Mouse (Mus musculus): ENCODE measurements at regions not wholly inside any gene's neighbourhood (a gene's known extent, or its start where the extent isn't known, plus 50 kb on each side); places are given as distances from the start of the nearest gene placed in this dataset.

- Histone ChIP-seq H3K27me3 (ENCODE audit: control insufficient read depth, insufficient read depth, low read length) (no peaks in the 10 kb centered on the region), H3K4me1 (ENCODE audit: control insufficient read depth, insufficient read depth, insufficient read length, low read length) (no peaks in the 10 kb centered on the region), H3K36me3 (ENCODE audit: control insufficient read depth, insufficient read depth, low read length) (no peaks in the 10 kb centered on the region), H3K4me3 (ENCODE audit: low read depth, low read length) (no peak overlapping the region), H3K27ac (ENCODE audit: insufficient read depth, low read depth, low read length) (no peak overlapping the region)
- TF ChIP-seq POLR2A (IDR thresholded peaks at IDR 0.05; ENCODE audit: low read depth, low read length) (no peak), CTCF (IDR thresholded peaks at IDR 0.05; ENCODE audit: extremely low read depth, insufficient read length, insufficient replicate concordance, low read depth, low read length) (no peak)
- WGBS, result 35% methylated on average over 2 of the region's 2 CpGs
These were observed 490.3 kb upstream of the Camk1g start for GRCm38 (mm10) chr1:193860354-193860753.

GRCm38 (mm10) chr1:193859257-193860125, 489.4 kb upstream of the Camk1g start:
- H3K27ac ChIP-seq (ENCODE audit: insufficient read depth, low read depth, low read length), result no peak overlapping the region
- 55% methylated on average over 10 of the region's 10 CpGs for WGBS
- no peaks in the 10 kb centered on the region for H3K4me1 ChIP-seq (ENCODE audit: control insufficient read depth, insufficient read depth, insufficient read length, low read length)
- TF ChIP-seq CTCF (IDR thresholded peaks at IDR 0.05; ENCODE audit: extremely low read depth, insufficient read length, insufficient replicate concordance, low read depth, low read length), result no peak
- no peak for TF ChIP-seq POLR2A (IDR thresholded peaks at IDR 0.05; ENCODE audit: low read depth, low read length)
- H3K36me3 ChIP-seq (ENCODE audit: control insufficient read depth, insufficient read depth, low read length), result no peaks in the 10 kb centered on the region
- H3K4me3 ChIP-seq (ENCODE audit: low read depth, low read length), result no peak overlapping the region
- no peaks in the 10 kb centered on the region for H3K27me3 ChIP-seq (ENCODE audit: control insufficient read depth, insufficient read depth, low read length)

- H3K4me1 ChIP-seq (ENCODE audit: control insufficient read depth, insufficient read depth, insufficient read length, low read length), result no peaks in the 10 kb centered on the region
- H3K36me3 ChIP-seq (ENCODE audit: control insufficient read depth, insufficient read depth, low read length), result no peaks in the 10 kb centered on the region
- H3K4me3 ChIP-seq (ENCODE audit: low read depth, low read length), result no peak overlapping the region
- no peaks in the 10 kb centered on the region for H3K27me3 ChIP-seq (ENCODE audit: control insufficient read depth, insufficient read depth, low read length)
- 75% methylated on average over 5 of the region's 5 CpGs for WGBS
- TF ChIP-seq CTCF (IDR thresholded peaks at IDR 0.05; ENCODE audit: extremely low read depth, insufficient read length, insufficient replicate concordance, low read depth, low read length), result no peak
- no peak for TF ChIP-seq POLR2A (IDR thresholded peaks at IDR 0.05; ENCODE audit: low read depth, low read length)
- H3K27ac ChIP-seq (ENCODE audit: insufficient read depth, low read depth, low read length), result no peak overlapping the region
These were observed 477.8 kb upstream of the Camk1g start for GRCm38 (mm10) chr1:193847922-193848321.

DNA sequence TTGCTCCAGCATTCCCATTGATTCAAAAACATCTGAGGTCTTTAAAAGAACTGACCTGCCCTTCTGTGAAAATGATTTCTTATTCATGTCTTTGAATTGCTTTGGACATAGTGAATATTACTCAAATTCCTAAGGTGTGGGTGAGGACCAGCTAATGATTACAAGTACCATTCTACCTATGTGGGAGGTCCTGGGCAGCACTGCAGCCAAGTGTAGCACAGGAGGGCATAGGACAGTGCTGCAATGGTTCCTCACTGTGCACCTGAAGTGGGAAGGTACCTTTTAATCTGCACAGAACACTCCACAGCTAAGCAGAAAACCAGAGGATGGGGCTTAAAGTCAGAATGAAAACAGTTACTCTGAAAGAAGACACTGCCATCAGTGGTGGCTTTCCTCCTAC, 474.8 kb upstream of the Camk1g start:
- Histone ChIP-seq H3K27me3 (ENCODE audit: control insufficient read depth, insufficient read depth, low read length) (no peaks in the 10 kb centered on the region), H3K4me3 (ENCODE audit: low read depth, low read length) (no peak overlapping the region), H3K27ac (ENCODE audit: insufficient read depth, low read depth, low read length) (no peak overlapping the region), H3K4me1 (ENCODE audit: control insufficient read depth, insufficient read depth, insufficient read length, low read length) (no peaks in the 10 kb centered on the region), H3K36me3 (ENCODE audit: control insufficient read depth, insufficient read depth, low read length) (no peaks in the 10 kb centered on the region)
- TF ChIP-seq CTCF (IDR thresholded peaks at IDR 0.05; ENCODE audit: extremely low read depth, insufficient read length, insufficient replicate concordance, low read depth, low read length) (no peak), POLR2A (IDR thresholded peaks at IDR 0.05; ENCODE audit: low read depth, low read length) (no peak)

- no peak for TF ChIP-seq POLR2A (IDR thresholded peaks at IDR 0.05; ENCODE audit: low read depth, low read length)
- TF ChIP-seq CTCF (IDR thresholded peaks at IDR 0.05; ENCODE audit: extremely low read depth, insufficient read length, insufficient replicate concordance, low read depth, low read length), result no peak
- 38% methylated on average over 1 of the region's 1 CpGs for WGBS
These were observed 474.4 kb upstream of the Camk1g start for GRCm38 (mm10) chr1:193844461-193844860.

GRCm38 (mm10) chr1:193800998-193801397, 430.9 kb upstream of the Camk1g start:
- WGBS, result 53% methylated on average over 3 of the region's 3 CpGs
- H3K36me3 ChIP-seq (ENCODE audit: control insufficient read depth, insufficient read depth, low read length), result no peaks in the 10 kb centered on the region
- H3K4me1 ChIP-seq (ENCODE audit: control insufficient read depth, insufficient read depth, insufficient read length, low read length), result no peaks in the 10 kb centered on the region
- no peak overlapping the region for H3K4me3 ChIP-seq (ENCODE audit: low read depth, low read length)
- H3K27me3 ChIP-seq (ENCODE audit: control insufficient read depth, insufficient read depth, low read length), result no peaks in the 10 kb centered on the region
- TF ChIP-seq CTCF (IDR thresholded peaks at IDR 0.05; ENCODE audit: extremely low read depth, insufficient read length, insufficient replicate concordance, low read depth, low read length) (no peak), POLR2A (IDR thresholded peaks at IDR 0.05; ENCODE audit: low read depth, low read length) (no peak)
- no peak overlapping the region for H3K27ac ChIP-seq (ENCODE audit: insufficient read depth, low read depth, low read length)

More at GRCm38 (mm10) chr1:193844461-193844860, 474.4 kb upstream of the Camk1g start:
- Histone ChIP-seq H3K36me3 (ENCODE audit: control insufficient read depth, insufficient read depth, low read length) (no peaks in the 10 kb centered on the region), H3K27me3 (ENCODE audit: control insufficient read depth, insufficient read depth, low read length) (no peaks in the 10 kb centered on the region), H3K4me1 (ENCODE audit: control insufficient read depth, insufficient read depth, insufficient read length, low read length) (no peaks in the 10 kb centered on the region), H3K4me3 (ENCODE audit: low read depth, low read length) (no peak overlapping the region), H3K27ac (ENCODE audit: insufficient read depth, low read depth, low read length) (no peak overlapping the region)

DNA sequence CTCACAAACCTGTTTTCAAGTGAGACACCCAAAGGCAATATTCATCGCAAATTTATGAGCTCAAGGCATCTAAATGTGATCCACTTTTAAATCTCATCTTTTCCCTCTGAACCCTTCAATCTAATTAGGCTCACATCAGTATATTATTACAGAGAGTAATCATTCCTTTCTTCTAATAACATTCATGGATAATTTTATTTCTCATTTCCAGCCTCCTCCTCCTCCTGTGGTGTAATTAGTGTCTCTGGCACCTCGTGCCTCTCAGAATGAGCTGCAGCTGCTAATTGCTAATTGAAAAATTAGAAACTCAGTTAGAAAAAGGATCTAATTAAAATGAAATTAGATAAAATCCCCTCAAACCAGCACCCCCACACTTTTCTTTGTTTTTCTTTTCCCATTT, 420.5 kb upstream of the Camk1g start:
- Histone ChIP-seq H3K27ac (ENCODE audit: insufficient read depth, low read depth, low read length) (no peak overlapping the region), H3K27me3 (ENCODE audit: control insufficient read depth, insufficient read depth, low read length) (no peaks in the 10 kb centered on the region), H3K4me3 (ENCODE audit: low read depth, low read length) (no peak overlapping the region), H3K36me3 (ENCODE audit: control insufficient read depth, insufficient read depth, low read length) (no peaks in the 10 kb centered on the region), H3K4me1 (ENCODE audit: control insufficient read depth, insufficient read depth, insufficient read length, low read length) (no peaks in the 10 kb centered on the region)
- WGBS, result 61% methylated on average over 2 of the region's 2 CpGs
- TF ChIP-seq CTCF (IDR thresholded peaks at IDR 0.05; ENCODE audit: extremely low read depth, insufficient read length, insufficient replicate concordance, low read depth, low read length) (no peak), POLR2A (IDR thresholded peaks at IDR 0.05; ENCODE audit: low read depth, low read length) (no peak)

Data from small intestine, adult 2 months (tissue).